ENCODE assay signal across 20 mouse cellular contexts in genomic region chr10:78460463-78460862, GRCm38 (mm10). TPM values are rescaled to one million over a fixed set of nuclear protein-coding genes. Genes with fewer than 3 reads are reported as not detected.
A peak's percentile ranks its signal among the peaks of the same experiment; 100 is the strongest.
DNase-seq lines count a peak whose midpoint lies in the region; ATAC-seq and TF ChIP-seq lines count a peak whose summit lies in the region.
"Had no signal": no experiment of that assay in that cellular context is flagged by ENCODE, and none has a peak within 500 bp of the region (broad histone marks: within the 10 kb centered on the region; RNA-seq: fewer than 3 reads in every experiment).

No protein-coding gene starts in this region.

- H3K4me2 ChIP-seq in intestine, postnatal 0 days (replicated peaks; ENCODE audit: low read depth), result peak overlapping the region; percentile 25
- H3K4me2 ChIP-seq: embryonic facial prominence, embryonic 12.5 days; heart, embryonic 11.5 days had no signal

- H3K27me3 ChIP-seq in intestine, postnatal 0 days (replicated peaks; ENCODE audit: control insufficient read depth, insufficient read depth, low read length), result no peaks in the 10 kb centered on the region

- H3K9ac ChIP-seq in intestine, postnatal 0 days (ENCODE audit: low read depth, low read length), result no peak overlapping the region
- H3K9ac ChIP-seq: embryonic facial prominence, embryonic 12.5 days; liver, embryonic 14.5 days had no signal

- H3K4me3 ChIP-seq in intestine, postnatal 0 days (ENCODE audit: low read depth, low read length), result no peak overlapping the region
- H3K4me3 ChIP-seq: embryonic facial prominence, embryonic 12.5 days had no signal

- no peak for TF ChIP-seq CTCF in intestine, postnatal 0 days (IDR thresholded peaks at IDR 0.05; ENCODE audit: low read depth)

- peak overlapping the region; percentile 50 for H3K27ac ChIP-seq in intestine, postnatal 0 days (ENCODE audit: low read depth, low read length)
- H3K27ac ChIP-seq: embryonic facial prominence, embryonic 12.5 days; hindbrain, postnatal 0 days; liver, embryonic 14.5 days had no signal

- DNase-seq in lung, postnatal 10 days, result peak; percentile 16
- no peak for DNase-seq in lung, postnatal 25 days (ENCODE audit: low spot score)
- peak; percentile 67 for DNase-seq in kidney, postnatal 14 days
- no peak for DNase-seq in right cerebral cortex, postnatal 4 days
- DNase-seq in right cerebral cortex, adult 18-20 months, result no peak
- DNase-seq: adrenal gland, postnatal 14 days; cerebellum, postnatal 10 days; heart, postnatal 36 days; layer of hippocampus, adult 9-11 months; right cerebral cortex, postnatal 14 days had no signal

- WGBS in intestine, postnatal 0 days, result 19% methylated on average over 5 of the region's 5 CpGs

- ATAC-seq in intestine, postnatal 0 days, result no peak
- no peak for ATAC-seq in activated CD4-positive, CD25-positive, alpha-beta regulatory T cell, adult 4 months
- ATAC-seq: hindbrain, postnatal 0 days had no signal

- 0 out of 2 replicates have a peak, but pooled peaks cover 10% of the 10 kb centered on the region for H3K4me1 ChIP-seq in intestine, postnatal 0 days (replicated peaks; ENCODE audit: control insufficient read depth, insufficient read depth, low read length)

- H3K36me3 ChIP-seq in intestine, postnatal 0 days (ENCODE audit: control insufficient read depth, insufficient read depth), result no peaks in the 10 kb centered on the region; the same call in 1 of the 2 replicates
- H3K36me3 ChIP-seq: embryonic facial prominence, embryonic 12.5 days had no signal

- no peaks in the 10 kb centered on the region for H3K9me3 ChIP-seq in intestine, postnatal 0 days (ENCODE audit: control insufficient read depth)
- H3K9me3 ChIP-seq: embryonic facial prominence, embryonic 12.5 days had no signal

RNA-seq across cellular contexts. Expression of gene Pdxk, which starts 4.3 kb away (rescaled TPM):
- 22.8 and 26.5 TPM in 2 replicates for polyA plus RNA-seq in intestine, postnatal 0 days (2015; fragmentation: Nextera tagmentation; extraction: Ambion mirVana)
- polyA plus RNA-seq in activated CD4-positive, CD25-positive, alpha-beta regulatory T cell, adult 4 months (2017; shearing (Covaris generic)), result 1 to 10 TPM; 5.7 to 8.5 TPM

RNA-seq across cellular contexts. Expression of gene Cstb, which starts 35.0 kb away (rescaled TPM):
- polyA plus RNA-seq in intestine, postnatal 0 days (2015; fragmentation: Nextera tagmentation; extraction: Ambion mirVana), result 1,208 and 1,296 TPM in 2 replicates
- polyA plus RNA-seq in activated CD4-positive, CD25-positive, alpha-beta regulatory T cell, adult 4 months (2017; shearing (Covaris generic)), result 100 to 1,000 TPM; 166 to 179 TPM

RNA-seq across cellular contexts. Expression of gene Rrp1, which starts 47.6 kb away (rescaled TPM):
- 141 and 148 TPM in 2 replicates for polyA plus RNA-seq in intestine, postnatal 0 days (2015; fragmentation: Nextera tagmentation; extraction: Ambion mirVana)
- 100 to 1,000 TPM in 1 of 2 experiments, 10 to 100 TPM in 1; 92.2 to 124 TPM for polyA plus RNA-seq in activated CD4-positive, CD25-positive, alpha-beta regulatory T cell, adult 4 months (2017; shearing (Covaris generic))

RNA-seq across cellular contexts. Expression of gene Olfr1358, which starts 56.8 kb away (rescaled TPM):
- polyA plus RNA-seq in intestine, postnatal 0 days (2015; fragmentation: Nextera tagmentation; extraction: Ambion mirVana), result not detected in 2 replicates
- polyA plus RNA-seq in activated CD4-positive, CD25-positive, alpha-beta regulatory T cell, adult 4 months (2017; shearing (Covaris generic)), result not detected
- polyA plus RNA-seq: embryonic facial prominence, embryonic 12.5 days; forebrain, embryonic 11.5 days; heart, embryonic 11.5 days; hindbrain, postnatal 0 days; liver, embryonic 14.5 days; midbrain, postnatal 0 days; neural tube, embryonic 14.5 days; thymus, postnatal 0 days had no signal

Comparison
In these comparisons a context has a peak if more than half of its experiments do, and no peak if none do; other contexts are left out.
1. DNase-seq: peak in lung, postnatal 10 days (single experiment) and kidney, postnatal 14 days (single experiment); none in lung, postnatal 25 days (single experiment), right cerebral cortex, postnatal 4 days (single experiment) and right cerebral cortex, adult 18-20 months (single experiment).